Mouse (Mus musculus) hindbrain, embryonic 10.5 days (tissue): ENCODE results near the gene Gpatch1. TPM values are rescaled to one million over a fixed set of nuclear protein-coding genes. Genes with fewer than 3 reads are reported as not detected.
A peak's percentile ranks its signal among the peaks of the same experiment; 100 is the strongest.
"Not testable (repeated sequence)": the region's sequence is repeated elsewhere in the genome, so short reads cannot be mapped to it uniquely, and the experiment has no call there.

Experiments
- DNase-seq: peaks from one replicate; pipeline ENCODE4 v3.0.0-alpha.2; 2017; ENCODE audit warnings: low spot score
- H3K27ac ChIP-seq: fragments of 300-500 bp; sonication (generic); 2 replicates; pipeline ENCODE4 v1.5.1; 2016; ENCODE audit warnings: mild to moderate bottlenecking, moderate library complexity
- H3K27me3 ChIP-seq: fragments of 300-500 bp; sonication (generic); 2 replicates; pipeline ENCODE4 v1.6.1; 2016; ENCODE audit warnings: mild to moderate bottlenecking; ENCODE audit not compliant: poor library complexity, insufficient read depth, severe bottlenecking
- H3K36me3 ChIP-seq: fragments of 300-500 bp; sonication (generic); 2 replicates; pipeline ENCODE4 v1.6.1; 2016; ENCODE audit warnings: mild to moderate bottlenecking, moderate library complexity
- H3K4me1 ChIP-seq: fragments of 300-500 bp; sonication (generic); replicated peaks from 2 replicates; pipeline ENCODE4 v1.6.1; 2016; ENCODE audit warnings: mild to moderate bottlenecking
- H3K4me3 ChIP-seq: fragments of 300-500 bp; sonication (generic); 2 replicates; pipeline ENCODE4 v1.5.1; 2016; ENCODE audit warnings: mild to moderate bottlenecking, moderate library complexity
- H3K9me3 ChIP-seq: fragments of 300-500 bp; sonication (generic); 2 replicates; pipeline ENCODE4 v1.6.1; 2016; ENCODE audit warnings: mild to moderate bottlenecking, moderate library complexity
- WGBS: fragments of 180-500 bp; shearing (Covaris S2); methylation state at CpG from one replicate; pipeline ENCODE4 v1.1.7; 2016; 5-methylcytosine and 5-hydroxymethylcytosine counted together
- polyA plus RNA-seq: library from polyadenylated mRNA; unstranded; fragments of >200 nt; fragmentation: Nextera tagmentation; extraction: Ambion mirVana; gene quantifications from 2 replicates; pipeline ENCODE4 v1.2.1, GENCODE M21; 2016

Gpatch1 gene
- polyA plus RNA-seq, 1 experiment from 2014 or later, result 15.3 TPM

- Histone ChIP-seq H3K27ac (no peak overlapping the region), H3K4me3 (no peak overlapping the region), H3K36me3 (no peaks in the 10 kb centered on the region), H3K4me1 (peaks cover 18% of the 10 kb centered on the region), H3K9me3 (no peaks in the 10 kb centered on the region), H3K27me3 (no peaks in the 10 kb centered on the region)
- WGBS, result 95% methylated on average over 5 of the region's 5 CpGs
- DNase-seq, result no peak
These were observed 26.6 kb upstream of the Gpatch1 start for GRCm38 (mm10) chr7:35344785-35345330.

GRCm38 (mm10) chr7:35342498-35342897, 24.3 kb upstream of the Gpatch1 start:
- Histone ChIP-seq H3K27me3 (no peaks in the 10 kb centered on the region), H3K27ac (no peak overlapping the region), H3K36me3 (no peaks in the 10 kb centered on the region), H3K9me3 (no peaks in the 10 kb centered on the region), H3K4me1 (peaks cover 20% of the 10 kb centered on the region), H3K4me3 (no peak overlapping the region)
- no peak for DNase-seq
- 75% methylated on average over 4 of the region's 4 CpGs for WGBS

GRCm38 (mm10) chr7:35341282-35341681, 23.0 kb upstream of the Gpatch1 start:
- 89% methylated on average over 6 of the region's 6 CpGs for WGBS
- H3K27me3 ChIP-seq, result peaks cover 9% of the 10 kb centered on the region
- DNase-seq, result no peak
- H3K4me3 ChIP-seq, result no peak overlapping the region
- peaks cover 20% of the 10 kb centered on the region for H3K4me1 ChIP-seq
- no peaks in the 10 kb centered on the region for H3K36me3 ChIP-seq
- H3K27ac ChIP-seq, result no peak overlapping the region
- no peaks in the 10 kb centered on the region for H3K9me3 ChIP-seq

- H3K27me3 ChIP-seq, result peaks cover 20% of the 10 kb centered on the region
- DNase-seq, result no peak
- peak overlapping the region; percentile 66; the same call in 1 of the 2 replicates for H3K27ac ChIP-seq
- H3K4me1 ChIP-seq, result peaks cover 25% of the 10 kb centered on the region
- H3K9me3 ChIP-seq, result no peaks in the 10 kb centered on the region
- H3K4me3 ChIP-seq, result no peak overlapping the region
- 16% methylated on average over 5 of the region's 5 CpGs for WGBS
- H3K36me3 ChIP-seq, result no peaks in the 10 kb centered on the region
These were observed 22.0 kb upstream of the Gpatch1 start for GRCm38 (mm10) chr7:35340196-35340595.

GRCm38 (mm10) chr7:35334527-35335452, 16.6 kb upstream of the Gpatch1 start:
- DNase-seq, result peak; percentile 49
- peaks cover 39% of the 10 kb centered on the region for H3K4me1 ChIP-seq
- H3K27ac ChIP-seq, result peak overlapping the region; percentile 82
- no peaks in the 10 kb centered on the region for H3K9me3 ChIP-seq
- under 1% methylated on average over 51 of the region's 51 CpGs for WGBS
- no peaks in the 10 kb centered on the region for H3K36me3 ChIP-seq
- peak overlapping the region; percentile 74 for H3K4me3 ChIP-seq
- peaks cover 47% of the 10 kb centered on the region for H3K27me3 ChIP-seq

GRCm38 (mm10) chr7:35333692-35334526, 15.7 kb upstream of the Gpatch1 start, which contains the start of gene Rhpn2:
Gene Rhpn2, plus strand, starts transcription at chr7:35334170.
- Histone ChIP-seq H3K4me1 (peaks cover 32% of the 10 kb centered on the region), H3K4me3 (peak within 1 kb of the TSS; percentile 74), H3K36me3 (no peaks in the 10 kb centered on the region), H3K9me3 (no peaks in the 10 kb centered on the region), H3K27ac (peak within 1 kb of the TSS; percentile 82), H3K27me3 (peaks cover 47% of the 10 kb centered on the region)
- peak; percentile 100 for DNase-seq
- under 1% methylated on average over 52 of the region's 52 CpGs for WGBS

GRCm38 (mm10) chr7:35333231-35333651, 15.0 kb upstream of the Gpatch1 start:
- peaks cover 47% of the 10 kb centered on the region for H3K27me3 ChIP-seq
- no peaks in the 10 kb centered on the region for H3K36me3 ChIP-seq
- peak overlapping the region; percentile 74 for H3K4me3 ChIP-seq
- H3K9me3 ChIP-seq, result no peaks in the 10 kb centered on the region
- DNase-seq, result no peak
- peaks cover 32% of the 10 kb centered on the region for H3K4me1 ChIP-seq
- under 1% methylated on average over 19 of the region's 19 CpGs for WGBS
- H3K27ac ChIP-seq, result peak overlapping the region; percentile 82

GRCm38 (mm10) chr7:35331590-35331989, 13.3 kb upstream of the Gpatch1 start:
- H3K27me3 ChIP-seq, result peaks cover 41% of the 10 kb centered on the region
- WGBS, result 47% methylated on average over 3 of the region's 3 CpGs

GRCm38 (mm10) chr7:35322732-35323420, 4.6 kb upstream of the Gpatch1 start:
- H3K36me3 ChIP-seq, result no peaks in the 10 kb centered on the region
- DNase-seq, result no peak
- H3K27me3 ChIP-seq, result no peaks in the 10 kb centered on the region
- H3K9me3 ChIP-seq, result no peaks in the 10 kb centered on the region
- H3K27ac ChIP-seq, result peak overlapping the region; percentile 72
- H3K4me1 ChIP-seq, result peaks cover 21% of the 10 kb centered on the region
- 5% methylated on average over 11 of the region's 13 CpGs for WGBS
- H3K4me3 ChIP-seq, result peak overlapping the region; percentile 35

More at GRCm38 (mm10) chr7:35331590-35331989, 13.3 kb upstream of the Gpatch1 start:
- no peak overlapping the region for H3K27ac ChIP-seq
- H3K36me3 ChIP-seq, result no peaks in the 10 kb centered on the region
- DNase-seq, result no peak
- no peak overlapping the region for H3K4me3 ChIP-seq
- H3K4me1 ChIP-seq, result peaks cover 32% of the 10 kb centered on the region
- no peaks in the 10 kb centered on the region for H3K9me3 ChIP-seq

GRCm38 (mm10) chr7:35322161-35322560, 3.9 kb upstream of the Gpatch1 start:
- no peak for DNase-seq
- H3K27ac ChIP-seq, result peak overlapping the region; percentile 40
- WGBS, result 37% methylated on average over 3 of the region's 3 CpGs

GRCm38 (mm10) chr7:35319755-35320154, 1.5 kb upstream of the Gpatch1 start:
- Histone ChIP-seq H3K9me3 (no peaks in the 10 kb centered on the region), H3K27me3 (no peaks in the 10 kb centered on the region), H3K36me3 (no peaks in the 10 kb centered on the region), H3K4me1 (peaks cover 32% of the 10 kb centered on the region), H3K4me3 (no peak overlapping the region), H3K27ac (no peak overlapping the region)
- WGBS, result 88% methylated on average over 4 of the region's 4 CpGs
- DNase-seq, result no peak

More at GRCm38 (mm10) chr7:35322161-35322560, 3.9 kb upstream of the Gpatch1 start:
- H3K27me3 ChIP-seq, result no peaks in the 10 kb centered on the region
- H3K36me3 ChIP-seq, result no peaks in the 10 kb centered on the region
- no peaks in the 10 kb centered on the region for H3K9me3 ChIP-seq
- no peak overlapping the region for H3K4me3 ChIP-seq
- peaks cover 28% of the 10 kb centered on the region for H3K4me1 ChIP-seq

- H3K9me3 ChIP-seq, H3K27ac ChIP-seq, H3K4me3 ChIP-seq, H3K36me3 ChIP-seq, DNase-seq, H3K27me3 ChIP-seq: not testable (repeated sequence)
- peaks cover 37% of the 10 kb centered on the region for H3K4me1 ChIP-seq
- 70% methylated on average over 3 of the region's 3 CpGs for WGBS
These were observed 981 bp upstream of the Gpatch1 start for GRCm38 (mm10) chr7:35319221-35319620.
